Mouse (Mus musculus) forebrain, embryonic 11.5 days (tissue): ENCODE measurements around the gene Sirt7. TPM values are rescaled to one million over a fixed set of nuclear protein-coding genes. Genes with fewer than 3 reads are reported as not detected.

Experiments
- ATAC-seq: fragments of 200-750 bp; cut with Nextera tagmentation; replicated peaks from 2 replicates; pipeline ENCODE4 v1.8.0; 2017; ENCODE audit warnings: moderate TSS enrichment; ENCODE audit not compliant: low FRiP score
- DNase-seq: peaks from one replicate; pipeline ENCODE4 v3.0.0-alpha.2; 2017; ENCODE audit warnings: low spot score
- H3K27ac ChIP-seq: fragments of 300-500 bp; sonication (generic); 2 replicates; pipeline ENCODE4 v1.5.1; 2014; ENCODE audit warnings: low read depth, low read length
- H3K27me3 ChIP-seq: fragments of 300-500 bp; sonication (generic); 2 replicates; pipeline ENCODE4 v1.6.1; 2014; ENCODE audit warnings: mild to moderate bottlenecking, low read length, mixed read lengths; ENCODE audit not compliant: control insufficient read depth, insufficient read depth
- H3K36me3 ChIP-seq: fragments of 300-500 bp; sonication (generic); 2 replicates; pipeline ENCODE4 v1.6.1; 2014; ENCODE audit warnings: mild to moderate bottlenecking, low read length, moderate library complexity, mixed read lengths; ENCODE audit not compliant: control insufficient read depth, insufficient read depth
- H3K4me1 ChIP-seq: fragments of 300-500 bp; sonication (generic); replicated peaks from 2 replicates; pipeline ENCODE4 v1.6.1; 2014; ENCODE audit warnings: low read length, mixed read lengths; ENCODE audit not compliant: control insufficient read depth, insufficient read depth
- H3K4me2 ChIP-seq: fragments of 300-500 bp; sonication (generic); 2 replicates; pipeline ENCODE4 v1.6.1; 2014; ENCODE audit warnings: low read depth, mild to moderate bottlenecking, low read length, moderate library complexity, mixed read lengths; ENCODE audit not compliant: severe bottlenecking
- H3K4me3 ChIP-seq: fragments of 300-500 bp; sonication (generic); 2 replicates; pipeline ENCODE4 v1.5.1; 2014; ENCODE audit warnings: low read depth, low read length
- H3K9ac ChIP-seq: fragments of 300-500 bp; sonication (generic); 2 replicates; pipeline ENCODE4 v1.6.1; 2014; ENCODE audit warnings: low read length
- H3K9me3 ChIP-seq: fragments of 300-500 bp; sonication (generic); 2 replicates; pipeline ENCODE4 v1.6.1; 2016; ENCODE audit warnings: low read length, mixed read lengths; ENCODE audit not compliant: control insufficient read depth
- WGBS: fragments of 180-500 bp; shearing (Covaris S2); extraction: QIAGEN DNeasy Blood & Tissue Kit; methylation state at CpG from one replicate; pipeline ENCODE4 v1.1.7; 2014; 5-methylcytosine and 5-hydroxymethylcytosine counted together
- microRNA-seq: library from miRNA; unstranded; fragments of <30 nt; microRNA quantifications from one replicate; pipeline ENCODE4, GENCODE M21; 2016; ENCODE audit not compliant: insufficient number of aligned reads
- polyA plus RNA-seq: library from polyadenylated mRNA; unstranded; fragments of >200 nt; fragmentation: Nextera tagmentation; extraction: Ambion mirVana; gene quantifications from 2 replicates; pipeline ENCODE4 v1.2.1, GENCODE M21; 2014

Sirt7 gene
- polyA plus RNA-seq, 1 experiment from 2014 or later: 41.1 TPM

GRCm38 (mm10) chr11:120573585-120574277, 51.3 kb downstream of the Sirt7 start:
- H3K4me3 ChIP-seq: peak overlapping the region; percentile 97
- peak overlapping the region; percentile 92 for H3K9ac ChIP-seq
- peaks cover 15% of the 10 kb centered on the region for H3K36me3 ChIP-seq
- H3K4me2 ChIP-seq: peak overlapping the region; percentile 94
- DNase-seq (no peak), ATAC-seq (0 out of 2 replicates have a peak, but pooled peaks have one; percentile 5)
- peaks cover 12% of the 10 kb centered on the region for H3K4me1 ChIP-seq
- no peaks in the 10 kb centered on the region for H3K9me3 ChIP-seq
- no peaks in the 10 kb centered on the region for H3K27me3 ChIP-seq
- WGBS: under 1% methylated on average over 23 of the region's 23 CpGs
- peak overlapping the region; percentile 75 for H3K27ac ChIP-seq

GRCm38 (mm10) chr11:120572752-120573584, 52.1 kb downstream of the Sirt7 start, which contains the start of gene P4hb:
P4hb (minus strand) TSS chr11:120573253.
- peak within 1 kb of the TSS; percentile 92 for H3K9ac ChIP-seq
- peak within 1 kb of the TSS; percentile 97 for H3K4me3 ChIP-seq
- no peaks in the 10 kb centered on the region for H3K9me3 ChIP-seq
- peak; percentile 97 for ATAC-seq
- H3K4me2 ChIP-seq: peak within 1 kb of the TSS; percentile 94
- peak within 1 kb of the TSS; percentile 75 for H3K27ac ChIP-seq
- peak; percentile 100 for DNase-seq
- H3K4me1 ChIP-seq: peaks cover 12% of the 10 kb centered on the region
- peaks cover 10% of the 10 kb centered on the region for H3K36me3 ChIP-seq
- under 1% methylated on average over 92 of the region's 94 CpGs for WGBS
- no peaks in the 10 kb centered on the region for H3K27me3 ChIP-seq

GRCm38 (mm10) chr11:120572417-120572751, 52.7 kb downstream of the Sirt7 start:
- H3K27me3 ChIP-seq: no peaks in the 10 kb centered on the region
- H3K4me2 ChIP-seq: peak overlapping the region; percentile 94
- peak overlapping the region; percentile 75 for H3K27ac ChIP-seq
- H3K4me3 ChIP-seq: peak overlapping the region; percentile 97
- ATAC-seq: peak; percentile 32
- H3K9ac ChIP-seq: peak overlapping the region; percentile 92
- H3K36me3 ChIP-seq: peaks cover 13% of the 10 kb centered on the region
- under 1% methylated on average over 24 of the region's 24 CpGs for WGBS
- DNase-seq: no peak
- peaks cover 12% of the 10 kb centered on the region for H3K4me1 ChIP-seq
- no peaks in the 10 kb centered on the region for H3K9me3 ChIP-seq

GRCm38 (mm10) chr11:120571754-120572416, 53.2 kb downstream of the Sirt7 start:
- peak overlapping the region; percentile 43; the same call in 1 of the 2 replicates for H3K27ac ChIP-seq
- peaks cover 12% of the 10 kb centered on the region for H3K4me1 ChIP-seq
- peak overlapping the region; percentile 97 for H3K4me3 ChIP-seq
- WGBS: 17% methylated on average over 11 of the region's 11 CpGs
- peaks cover 15% of the 10 kb centered on the region for H3K36me3 ChIP-seq
- H3K9ac ChIP-seq: peak overlapping the region; percentile 92
- peak overlapping the region; percentile 94 for H3K4me2 ChIP-seq
- no peaks in the 10 kb centered on the region for H3K27me3 ChIP-seq
- no peaks in the 10 kb centered on the region for H3K9me3 ChIP-seq
- no peak for ATAC-seq
- DNase-seq: no peak

GRCm38 (mm10) chr11:120571122-120571521, 53.9 kb downstream of the Sirt7 start:
- peaks cover 16% of the 10 kb centered on the region for H3K36me3 ChIP-seq

More at GRCm38 (mm10) chr11:120571122-120571521, 53.9 kb downstream of the Sirt7 start:
- Histone ChIP-seq H3K4me3 (peak overlapping the region; percentile 97), H3K9me3 (no peaks in the 10 kb centered on the region), H3K9ac (peak overlapping the region; percentile 92), H3K27me3 (no peaks in the 10 kb centered on the region), H3K27ac (no peak overlapping the region), H3K4me2 (peak overlapping the region; percentile 94; the same call in 1 of the 2 replicates), H3K4me1 (peaks cover 12% of the 10 kb centered on the region)
- ATAC-seq: no peak
- 86% methylated on average over 3 of the region's 3 CpGs for WGBS
- DNase-seq: no peak

Small RNA genes lying within 50 kb of the gene (microRNA-seq; reads per million reads assigned to microRNA genes)
- gene Mir6936: 5.0 reads per million

Other genes starting within 250 kb of the Sirt7 start
- gene Faap100, start 246.5 kb downstream of the Sirt7 start, polyA plus RNA-seq: 33.8 and 39.8 TPM in 2 replicates
- 52.4 and 56.4 TPM in 2 replicates for gene Nploc4, start 187.5 kb downstream of the Sirt7 start, polyA plus RNA-seq
- 0.19 TPM in 1 of 2 replicates, not detected in the other for gene Tspan10, start 182.6 kb downstream of the Sirt7 start, polyA plus RNA-seq
- gene Pde6g, start 171.7 kb downstream of the Sirt7 start, polyA plus RNA-seq: 0.21 and 0.59 TPM in 2 replicates
- gene Oxld1, start 167.2 kb downstream of the Sirt7 start, polyA plus RNA-seq: 11.3 and 11.6 TPM in 2 replicates
- 30.3 and 33.8 TPM in 2 replicates for gene Ccdc137, start 167.1 kb downstream of the Sirt7 start, polyA plus RNA-seq
- gene Arl16, start 157.6 kb downstream of the Sirt7 start, polyA plus RNA-seq: 50.1 and 54.2 TPM in 2 replicates
- 152 and 160 TPM in 2 replicates for gene Mrpl12, start 140.6 kb downstream of the Sirt7 start, polyA plus RNA-seq
- gene Slc25a10, start 133.4 kb downstream of the Sirt7 start, polyA plus RNA-seq: 50.9 and 57.5 TPM in 2 replicates
- gene Gcgr, start 94.5 kb downstream of the Sirt7 start, polyA plus RNA-seq: 0.35 TPM in 1 of 2 replicates, not detected in the other
- gene Mcrip1, start 75.5 kb downstream of the Sirt7 start, polyA plus RNA-seq: 213 and 247 TPM in 2 replicates
- not detected in 2 replicates for gene Ppp1r27, start 74.1 kb downstream of the Sirt7 start, polyA plus RNA-seq
- 439 and 476 TPM in 2 replicates for gene P4hb, start 52.0 kb downstream of the Sirt7 start, polyA plus RNA-seq
- 621 and 667 TPM in 2 replicates for gene Arhgdia, start 43.6 kb downstream of the Sirt7 start, polyA plus RNA-seq
- 808 and 816 TPM in 2 replicates for gene Alyref, start 26.9 kb downstream of the Sirt7 start, polyA plus RNA-seq
- gene Anapc11, start 26.8 kb downstream of the Sirt7 start, polyA plus RNA-seq: 200 and 217 TPM in 2 replicates
- gene Npb, start 16.8 kb downstream of the Sirt7 start, polyA plus RNA-seq: not detected in 2 replicates
- gene Pcyt2, start 7.3 kb downstream of the Sirt7 start, polyA plus RNA-seq: 126 and 134 TPM in 2 replicates
- gene Mafg, start 8.4 kb upstream of the Sirt7 start, polyA plus RNA-seq: 25.5 and 26.4 TPM in 2 replicates
- gene Pycr1, start 18.5 kb upstream of the Sirt7 start, polyA plus RNA-seq: 33.7 and 36.9 TPM in 2 replicates
- 0.51 TPM in 1 of 2 replicates, not detected in the other for gene Myadml2, start 22.9 kb upstream of the Sirt7 start, polyA plus RNA-seq
- 0.61 and 1.3 TPM in 2 replicates for gene Notum, start 35.9 kb upstream of the Sirt7 start, polyA plus RNA-seq
- 129 and 133 TPM in 2 replicates for gene Aspscr1, start 47.7 kb upstream of the Sirt7 start, polyA plus RNA-seq
- gene Cenpx, start 88.5 kb upstream of the Sirt7 start, polyA plus RNA-seq: 121 and 130 TPM in 2 replicates
- gene Lrrc45, start 88.7 kb upstream of the Sirt7 start, polyA plus RNA-seq: 53.3 and 54.4 TPM in 2 replicates
- gene Rac3, start 96.2 kb upstream of the Sirt7 start, polyA plus RNA-seq: 7.5 and 10.6 TPM in 2 replicates
- gene Dcxr, start 102.0 kb upstream of the Sirt7 start, polyA plus RNA-seq: 10.8 and 11.8 TPM in 2 replicates
- gene Cbr2, start 106.9 kb upstream of the Sirt7 start, polyA plus RNA-seq: 1.8 TPM in 1 of 2 replicates, not detected in the other
- 7.6 and 8.3 TPM in 2 replicates for gene Hmga1b, start 137.6 kb upstream of the Sirt7 start, polyA plus RNA-seq
- gene Rfng, start 159.0 kb upstream of the Sirt7 start, polyA plus RNA-seq: 45.4 and 48.3 TPM in 2 replicates
- 271 and 304 TPM in 2 replicates for gene Gps1, start 159.0 kb upstream of the Sirt7 start, polyA plus RNA-seq
- gene Dus1l, start 171.2 kb upstream of the Sirt7 start, polyA plus RNA-seq: 71.7 and 80.3 TPM in 2 replicates
- gene Fasn, start 199.3 kb upstream of the Sirt7 start, polyA plus RNA-seq: 139 and 140 TPM in 2 replicates